Mouse (Mus musculus): ENCODE results near the gene Dhx16.

Gene Dhx16

DNA sequence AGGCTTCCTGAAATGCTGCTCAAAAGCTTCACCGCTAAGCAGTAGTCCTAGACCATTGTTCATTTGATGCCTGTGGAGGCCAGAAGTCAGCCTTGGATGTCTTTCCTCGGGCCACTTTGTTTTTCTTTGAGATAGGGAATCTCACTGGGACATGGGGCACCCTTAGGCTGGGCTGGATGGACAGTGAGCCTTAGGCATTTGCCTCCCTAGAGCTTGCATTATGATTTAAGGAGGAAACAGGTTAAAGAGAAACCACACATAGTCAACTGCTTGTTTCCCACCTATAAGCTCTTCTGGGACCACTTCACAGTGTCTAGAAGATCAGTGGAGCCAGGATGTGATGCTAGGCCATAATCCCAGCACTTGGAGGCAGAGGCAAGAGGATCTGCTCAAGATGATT, 19.8 kb upstream of the Dhx16 start:
- no peak for DNase-seq (ENCODE audit: low spot score in 2 of 2)

DNA sequence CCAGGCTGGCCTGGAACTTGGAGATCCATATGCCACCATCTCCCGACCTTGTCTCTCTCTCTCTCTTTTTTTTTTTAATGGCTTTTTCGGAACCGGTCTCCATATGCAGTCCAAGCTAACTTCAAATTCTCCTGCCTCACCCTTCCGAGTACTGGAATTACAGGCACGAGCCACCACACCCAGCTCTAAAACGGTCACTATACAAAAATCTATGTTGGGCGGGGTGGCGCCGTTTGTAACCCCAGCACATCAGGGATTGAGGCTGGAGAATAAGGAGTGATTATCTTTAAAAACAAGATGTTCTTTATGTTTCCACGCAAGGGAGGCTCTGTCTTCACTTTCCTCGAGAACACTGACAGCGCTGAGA, 18.8 kb upstream of the Dhx16 start:
- no peak for DNase-seq (ENCODE audit: low spot score in 2 of 2)

DNA sequence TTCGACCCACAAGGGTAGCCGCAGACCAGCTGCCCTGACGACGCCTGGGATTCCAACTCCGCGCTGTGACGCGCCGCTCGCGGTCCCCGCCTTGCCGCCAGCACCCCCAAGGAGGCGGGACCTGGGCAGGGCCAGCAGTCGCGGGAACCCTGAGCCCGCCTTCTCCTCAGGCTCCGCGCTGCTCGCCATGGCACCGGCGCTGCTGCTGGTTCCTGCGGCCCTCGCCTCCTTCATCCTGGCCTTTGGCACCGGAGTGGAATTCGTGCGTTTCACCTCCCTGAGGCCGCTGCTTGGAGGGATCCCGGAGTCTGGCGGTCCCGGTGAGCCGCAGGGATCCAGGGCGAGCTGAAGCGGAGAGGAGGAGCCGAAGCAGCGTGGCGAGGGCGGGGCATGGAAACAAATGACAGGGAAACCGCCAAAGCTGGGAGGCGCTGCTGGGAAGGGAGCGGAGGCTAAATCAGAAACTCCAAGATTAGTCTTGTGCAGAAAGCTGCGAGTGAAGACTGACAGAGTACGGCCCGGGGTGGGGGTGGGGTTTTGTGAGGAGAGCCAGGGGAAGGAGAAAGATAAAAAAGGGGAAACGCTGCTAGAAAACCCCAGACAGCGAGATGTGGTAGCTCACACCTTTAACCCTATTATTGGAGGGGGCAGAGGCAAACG, 18.3 kb upstream of the Dhx16 start, which contains the start of gene Nrm:
TSS of gene Nrm (plus strand) at position 121 of the 660 bp plus-strand sequence.
- peak; percentile 89 to 94 for DNase-seq (ENCODE audit: low spot score in 2 of 2)

DNA sequence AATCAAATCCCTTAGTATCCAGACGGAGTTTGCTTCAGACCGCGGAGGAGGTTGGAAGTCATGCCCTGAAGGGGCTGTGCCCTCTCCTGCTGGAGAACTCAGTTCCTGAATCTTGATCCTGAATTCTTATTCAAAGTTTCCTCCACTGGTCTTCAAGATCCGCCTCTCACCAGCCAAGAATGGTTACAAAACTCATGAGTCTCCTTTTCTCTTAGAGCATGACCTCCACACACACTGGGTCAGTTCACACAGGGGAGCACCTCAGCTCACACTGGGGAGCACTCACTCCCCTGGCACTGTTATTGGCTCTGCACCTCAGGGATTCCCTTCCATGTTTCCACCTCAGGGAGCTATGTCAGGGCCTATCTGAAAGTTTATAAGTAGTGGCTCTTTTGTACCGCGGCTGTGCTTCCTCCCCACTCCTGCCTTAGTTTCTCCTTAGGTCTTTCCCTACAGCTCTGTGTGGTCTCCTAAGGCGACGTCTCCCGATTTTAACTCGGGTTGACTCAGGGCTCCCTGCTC, 14.7 kb upstream of the Dhx16 start:
- DNase-seq (ENCODE audit: low spot score in 2 of 2), result no peak

DNA sequence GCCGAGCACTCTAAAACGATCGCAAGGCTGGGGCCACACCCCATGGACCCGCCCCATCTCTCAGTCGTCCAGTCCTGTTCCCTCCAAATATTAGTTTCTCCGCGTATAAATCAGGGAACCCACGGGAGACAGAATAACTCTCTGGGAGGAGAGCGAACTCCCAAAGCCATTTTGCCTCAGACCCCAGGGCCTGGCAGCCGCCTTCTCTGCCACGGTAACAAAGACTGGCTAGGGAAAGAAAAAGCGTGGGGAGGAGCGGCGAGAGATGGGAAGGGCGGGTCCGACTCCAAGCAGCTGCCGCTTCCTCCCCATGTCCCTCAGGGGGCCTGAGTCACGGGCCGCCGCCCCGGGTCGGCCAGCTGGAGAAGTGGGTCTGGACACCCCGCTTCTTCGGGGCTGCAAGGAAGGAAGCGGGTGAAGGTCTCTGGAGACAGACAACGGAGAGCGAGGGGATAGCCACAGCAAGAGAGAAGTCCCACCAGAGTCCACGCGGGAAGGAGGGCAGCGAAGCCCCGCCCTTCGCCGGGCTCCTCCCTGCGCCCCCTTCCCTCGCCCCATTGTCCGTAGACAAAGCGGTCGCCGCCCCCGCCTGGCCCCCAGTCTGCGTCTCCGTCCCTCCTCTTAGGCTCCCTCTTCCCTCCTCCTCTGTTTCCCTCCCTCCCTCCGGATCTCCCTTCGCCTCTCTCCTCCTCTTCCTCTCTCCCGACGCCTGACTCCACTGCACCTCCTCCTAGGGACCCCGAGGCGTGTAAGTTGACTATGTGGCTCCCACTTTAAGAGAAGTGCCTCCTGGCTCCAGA, 13.9 kb upstream of the Dhx16 start, which contains the start of gene Ppp1r18:
TSS of gene Ppp1r18 (plus strand) at position 113 of the 800 bp plus-strand sequence.
- peak; percentile 60 to 74 for DNase-seq (ENCODE audit: low spot score in 2 of 2)

DNA sequence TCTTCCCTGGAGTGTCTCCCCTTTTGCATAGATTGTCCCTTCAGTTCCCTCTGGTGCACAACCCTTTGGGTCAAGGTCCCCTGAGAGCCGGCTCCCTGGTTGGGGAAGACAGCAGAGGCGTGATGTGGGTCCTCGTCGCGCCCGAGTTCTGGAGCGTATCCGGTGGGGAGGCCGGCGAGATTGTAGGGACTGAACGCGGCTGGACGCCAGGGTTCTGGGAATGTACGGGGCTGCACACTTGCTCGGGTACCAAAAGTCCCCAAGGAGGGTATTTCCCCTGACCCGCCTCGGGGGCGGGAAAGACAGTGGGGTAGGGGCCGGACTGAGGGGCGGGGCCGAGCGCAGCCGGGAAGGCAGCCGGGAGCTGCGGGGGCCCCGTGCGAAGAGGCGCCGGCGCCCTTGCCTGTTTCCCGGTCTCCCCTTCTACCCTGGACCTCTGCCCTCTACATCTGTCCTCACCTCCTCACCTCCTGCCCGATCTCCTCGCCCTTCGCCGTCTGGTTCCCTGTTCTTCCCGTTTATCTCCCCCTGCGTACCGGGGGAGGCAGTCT, 13.3 kb upstream of the Dhx16 start:
- peak in 1 of 2 experiments; percentile 58 for DNase-seq (ENCODE audit: low spot score in 2 of 2)

DNA sequence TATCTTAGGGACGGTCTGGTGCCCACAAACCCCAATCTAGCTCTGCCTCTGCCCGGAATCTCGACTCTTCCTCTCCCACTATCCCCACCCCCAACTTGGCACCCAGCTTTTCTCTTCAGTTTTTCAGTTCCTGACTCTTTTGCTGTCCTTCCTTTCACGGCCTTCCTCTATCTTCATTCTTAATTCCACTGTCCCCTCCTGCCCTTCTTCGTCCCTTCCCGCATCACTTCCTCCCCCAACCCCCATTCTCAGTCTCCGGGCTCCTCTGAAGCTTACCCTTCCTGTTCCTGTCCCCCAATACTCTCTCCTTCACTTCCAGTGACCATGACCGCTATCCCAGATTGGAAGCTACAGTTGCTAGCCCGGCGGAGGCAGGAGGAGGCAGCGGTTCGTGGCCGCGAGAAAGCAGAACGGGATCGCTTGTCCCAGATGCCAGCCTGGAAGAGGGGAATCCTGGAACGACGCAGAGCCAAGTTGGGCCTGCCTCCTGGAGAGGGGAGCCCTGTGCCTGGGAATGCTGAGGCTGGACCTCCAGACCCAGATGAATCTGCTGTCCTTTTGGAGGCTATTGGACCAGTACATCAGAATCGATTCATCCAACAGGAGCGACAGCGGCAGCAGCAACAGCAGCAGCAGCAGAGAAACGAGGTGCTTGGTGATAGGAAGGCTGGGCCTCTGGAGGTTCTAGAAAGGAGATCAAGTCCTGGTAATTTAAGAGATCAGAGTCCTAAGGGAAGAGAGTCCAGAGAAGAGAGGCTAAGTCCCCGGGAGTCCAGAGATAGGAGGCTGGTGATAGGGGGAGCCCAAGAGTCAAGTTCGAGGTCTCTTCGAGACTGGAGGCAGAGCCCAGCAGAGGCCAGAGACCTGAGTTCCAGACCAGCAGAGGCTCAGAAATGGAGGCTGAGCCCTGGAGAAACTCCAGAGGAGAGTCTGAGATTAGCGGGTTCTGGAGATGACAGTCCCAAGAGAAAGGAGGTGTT, 12.4 kb upstream of the Dhx16 start:
- peak; percentile 59 to 76 for DNase-seq (ENCODE audit: low spot score in 2 of 2)

DNA sequence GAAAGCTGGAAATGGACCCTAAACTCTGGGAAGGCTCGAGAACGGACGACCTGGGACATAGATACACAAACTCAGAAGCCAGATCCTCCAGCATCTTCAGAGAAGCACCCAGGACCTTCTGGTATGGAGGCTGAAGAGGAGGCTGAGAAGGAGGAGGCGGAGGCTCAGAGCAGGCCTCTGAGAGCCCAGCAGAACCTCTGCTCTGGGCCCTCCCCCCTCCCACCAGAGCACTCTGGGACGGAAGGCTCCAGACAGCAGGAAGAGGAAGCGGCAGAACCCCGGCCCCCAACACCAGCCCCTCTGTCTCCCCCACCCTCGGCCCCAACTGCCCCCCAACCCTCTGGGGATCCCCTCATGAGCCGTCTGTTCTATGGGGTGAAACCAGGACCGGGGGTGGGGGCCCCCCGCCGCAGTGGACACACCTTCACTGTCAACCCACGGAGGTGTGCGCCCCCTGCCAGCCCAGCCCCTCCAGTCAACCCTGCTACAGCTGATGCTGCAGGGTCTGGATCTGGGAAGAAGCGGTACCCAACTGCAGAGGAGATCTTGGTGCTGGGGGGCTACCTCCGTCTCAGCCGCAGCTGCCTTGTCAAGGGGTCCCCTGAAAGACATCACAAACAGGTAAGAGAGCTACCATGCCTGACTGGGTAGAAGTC, 11.3 kb upstream of the Dhx16 start:
- peak; percentile 39 to 58 for DNase-seq (ENCODE audit: low spot score in 2 of 2)

DNA sequence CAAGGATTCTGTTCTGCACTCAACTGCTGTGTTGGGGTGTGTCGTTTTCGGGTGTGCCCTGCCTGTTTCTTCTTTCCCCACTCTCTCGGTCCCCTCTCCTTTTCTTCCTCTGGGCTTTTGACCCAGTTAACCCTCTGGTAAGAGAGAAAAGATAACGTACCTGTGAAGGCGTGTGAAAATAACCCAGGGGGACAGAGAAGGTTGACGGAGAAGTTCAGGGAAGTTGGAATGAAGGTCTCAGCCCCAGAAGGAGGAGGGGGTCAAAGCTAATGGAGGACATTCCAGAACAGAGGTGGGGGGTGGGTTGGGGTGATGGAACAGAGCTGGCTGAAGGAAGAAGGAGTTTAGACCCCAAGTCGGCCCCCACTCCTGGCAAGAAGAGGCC, 10.7 kb upstream of the Dhx16 start:
- no peak for DNase-seq (ENCODE audit: low spot score in 2 of 2)

DNA sequence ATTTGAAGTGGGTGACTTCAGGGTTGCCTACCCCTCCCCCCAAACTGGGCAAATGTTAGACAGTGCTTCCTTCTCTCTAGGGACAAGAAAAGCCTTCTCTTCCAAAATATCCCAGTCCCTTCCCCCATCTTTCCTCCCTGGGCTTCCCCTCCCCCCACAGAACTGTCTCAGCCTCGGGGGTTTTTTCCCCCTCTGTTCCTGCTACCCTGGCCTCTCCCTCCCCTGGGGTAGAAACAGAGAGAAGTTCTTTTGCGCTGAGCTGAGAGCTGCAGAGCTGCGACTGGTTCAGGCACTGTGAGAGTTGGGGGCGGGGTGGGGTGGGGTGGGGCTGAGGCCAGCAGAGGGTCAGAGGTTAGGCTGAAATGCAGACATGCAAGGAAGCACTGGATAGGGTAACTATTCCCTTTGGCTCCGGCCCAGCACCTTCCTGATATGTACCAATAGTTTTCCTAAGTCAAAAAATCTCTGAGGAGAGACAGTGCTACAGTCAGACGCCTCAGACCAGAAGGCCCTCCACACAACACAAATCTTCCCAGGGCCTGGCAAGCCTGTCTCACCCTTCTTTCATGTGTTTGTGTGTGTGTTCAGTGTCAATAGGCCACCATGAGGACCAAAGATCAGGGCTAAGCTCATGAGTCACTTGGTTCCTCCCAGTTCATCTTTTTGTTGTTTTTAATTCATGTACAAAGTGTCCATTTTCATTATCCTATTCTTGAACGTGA, 10.1 kb upstream of the Dhx16 start:
- DNase-seq (ENCODE audit: low spot score in 2 of 2), result no peak

DNA sequence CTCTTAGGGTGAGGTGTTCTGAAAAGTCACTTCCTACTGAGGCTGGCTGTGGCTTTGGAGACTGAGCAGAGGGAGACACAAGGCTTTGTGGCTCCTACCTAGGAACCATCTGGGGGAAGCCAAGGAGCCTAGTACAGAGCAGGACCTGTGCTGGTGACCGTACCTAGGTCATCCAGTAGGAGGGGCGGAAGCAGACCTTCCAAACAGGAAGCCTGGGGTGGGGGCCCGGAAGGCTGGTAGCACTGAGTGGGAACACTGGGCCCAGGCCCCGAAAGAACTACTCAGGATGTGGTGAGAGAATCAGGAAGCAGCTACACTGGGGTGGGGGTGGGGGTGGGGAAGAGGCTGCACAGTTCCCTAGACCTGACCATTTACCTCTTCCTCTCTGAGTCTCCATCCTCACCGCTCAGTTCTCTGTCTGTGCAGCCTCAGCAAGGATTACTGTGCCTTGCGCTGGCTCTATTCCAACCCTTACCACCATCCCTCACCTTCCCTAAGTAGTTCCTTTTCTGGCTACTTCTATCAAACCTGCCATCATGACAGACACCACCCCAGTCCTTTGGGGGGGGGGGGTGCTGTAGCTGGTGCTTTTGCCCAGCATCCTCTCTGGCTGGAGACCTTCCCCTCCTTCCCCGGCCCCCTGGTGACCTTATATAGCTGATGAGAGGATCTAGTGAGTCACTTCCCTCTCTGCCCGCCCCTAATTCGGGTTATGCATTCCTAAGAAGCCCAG, 9.3 kb upstream of the Dhx16 start:
- DNase-seq (ENCODE audit: low spot score in 2 of 2), result peak; percentile 51 to 72

DNA sequence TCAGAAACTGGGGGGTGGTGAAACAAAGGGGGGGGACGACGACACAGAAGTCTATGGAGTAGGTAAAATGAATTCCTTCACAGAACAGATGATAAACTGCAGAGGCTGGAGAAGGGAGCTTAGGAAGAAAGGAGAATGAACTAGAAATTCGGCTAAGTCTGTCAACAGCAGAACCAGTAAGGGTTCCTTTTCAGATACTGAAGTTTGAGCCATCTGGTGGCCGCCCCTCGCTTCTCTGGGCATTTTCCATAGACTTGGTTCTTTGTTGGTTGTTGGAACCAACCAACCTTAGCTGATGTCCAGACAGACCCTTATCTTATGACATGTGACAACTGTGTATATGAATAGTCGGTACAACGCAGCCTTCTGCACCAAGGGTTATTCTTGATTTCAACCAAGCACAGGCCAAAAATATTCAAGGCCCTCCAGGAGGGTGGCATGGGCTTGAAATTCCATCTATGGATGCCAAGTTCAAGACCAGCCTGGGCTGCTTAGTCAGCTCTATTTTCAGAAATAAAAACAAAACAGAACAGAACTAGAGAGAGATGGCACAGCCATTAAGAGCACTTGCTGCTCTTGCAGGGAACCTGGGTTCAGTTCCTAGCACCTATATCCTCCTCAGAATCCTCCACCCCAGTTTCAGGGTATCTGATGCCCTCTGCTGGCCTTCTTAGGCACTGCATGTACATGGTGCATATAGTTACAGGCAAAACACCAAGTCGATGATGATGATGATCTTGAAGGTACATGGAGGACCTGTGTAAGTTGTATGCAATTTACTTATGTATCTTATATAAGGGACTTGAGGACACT, 8.5 kb upstream of the Dhx16 start:
- peak; percentile 38 to 74 for DNase-seq (ENCODE audit: low spot score in 2 of 2)

DNA sequence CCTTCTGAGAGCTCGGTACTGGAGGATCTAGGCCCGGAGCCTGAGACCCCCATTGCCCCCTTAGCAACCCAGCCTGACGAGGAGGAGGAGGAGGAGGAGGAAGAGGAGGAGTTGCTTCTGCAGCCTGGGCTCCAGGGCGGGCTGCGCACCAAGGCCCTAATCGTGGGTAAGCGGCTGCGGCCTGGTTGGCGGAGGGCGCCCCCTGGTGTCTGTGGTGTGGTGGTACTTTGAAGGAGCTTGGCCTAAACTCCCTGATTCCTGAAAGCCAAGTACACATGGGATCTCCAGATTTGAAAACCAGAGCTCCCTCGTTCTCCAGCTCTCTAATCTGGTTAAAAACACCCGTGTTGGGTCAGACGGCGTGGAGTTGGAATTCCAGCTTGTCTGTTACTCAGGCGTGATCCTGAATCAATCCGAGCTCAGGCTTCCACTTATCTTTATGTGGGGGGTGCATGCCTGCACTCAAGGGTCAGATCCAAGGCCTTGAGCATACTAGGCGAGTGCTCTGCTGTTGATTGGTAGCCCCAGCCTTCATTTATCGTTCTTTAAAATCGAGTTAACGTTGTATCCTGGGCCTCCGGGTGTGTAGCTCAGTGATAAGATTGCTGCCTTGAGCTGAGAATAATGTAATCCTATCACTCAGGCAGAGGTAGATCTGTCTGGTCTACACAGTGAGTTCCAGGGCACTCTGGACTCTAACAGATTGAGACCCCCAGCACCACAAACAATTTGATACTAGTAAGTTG, 5.7 kb upstream of the Dhx16 start:
- peak; percentile 87 to 94 for DNase-seq (ENCODE audit: low spot score in 2 of 2)

DNA sequence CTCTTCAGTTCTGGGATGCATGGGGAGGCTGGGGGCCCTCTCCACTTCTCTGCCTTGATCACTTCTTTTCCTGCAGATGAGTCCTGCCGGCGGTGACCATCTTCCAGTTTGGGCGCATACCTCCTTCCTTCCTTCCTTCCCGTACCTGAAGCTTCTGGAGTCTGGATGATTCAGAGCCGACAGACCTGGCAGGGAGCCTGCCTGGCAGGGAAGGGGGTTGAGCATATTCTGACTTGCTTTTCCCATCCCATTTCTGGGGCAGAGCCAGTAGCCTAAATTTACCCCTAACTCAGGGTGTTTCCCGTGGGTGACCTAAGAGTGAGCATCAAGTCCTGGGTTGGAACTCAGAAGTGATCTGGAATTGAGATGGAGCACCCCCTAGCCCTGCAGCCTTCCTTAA, 4.9 kb upstream of the Dhx16 start:
- DNase-seq (ENCODE audit: low spot score in 2 of 2), result no peak

DNA sequence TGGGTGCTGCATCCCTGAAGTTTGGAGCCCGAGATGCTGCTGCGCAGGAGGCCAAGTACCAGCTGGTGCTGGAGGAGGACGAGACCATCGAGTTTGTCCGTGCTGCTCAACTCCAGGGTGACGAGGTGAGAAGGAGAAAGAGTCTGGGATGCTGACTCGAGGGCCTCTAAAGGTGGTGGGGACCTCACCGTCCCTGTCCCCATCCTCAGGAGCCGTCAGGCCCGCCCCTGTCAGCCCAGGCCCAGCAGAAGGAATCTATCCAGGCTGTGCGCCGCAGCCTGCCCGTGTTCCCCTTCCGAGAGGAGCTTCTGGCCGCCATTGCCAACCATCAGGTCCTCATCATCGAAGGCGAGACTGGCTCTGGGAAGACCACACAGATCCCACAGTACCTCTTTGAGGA, 3.3 kb downstream of the Dhx16 start:
- DNase-seq (ENCODE audit: low spot score in 2 of 2), result no peak

DNA sequence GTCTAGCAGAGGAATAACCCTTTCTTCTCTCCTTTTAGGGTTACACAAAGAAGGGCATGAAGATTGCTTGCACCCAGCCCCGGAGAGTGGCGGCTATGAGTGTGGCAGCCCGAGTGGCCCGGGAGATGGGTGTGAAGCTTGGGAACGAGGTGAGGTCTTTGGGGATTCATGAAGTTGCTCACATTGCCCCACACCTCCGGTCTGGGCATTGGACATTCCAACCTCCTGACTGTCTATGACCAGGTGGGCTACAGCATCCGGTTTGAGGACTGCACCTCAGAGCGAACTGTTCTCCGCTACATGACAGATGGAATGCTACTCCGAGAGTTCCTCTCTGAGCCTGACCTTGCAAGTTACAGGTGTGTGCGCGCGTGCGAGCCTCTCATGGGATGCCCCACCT, 4.2 kb downstream of the Dhx16 start:
- DNase-seq (ENCODE audit: low spot score in 2 of 2), result no peak

DNA sequence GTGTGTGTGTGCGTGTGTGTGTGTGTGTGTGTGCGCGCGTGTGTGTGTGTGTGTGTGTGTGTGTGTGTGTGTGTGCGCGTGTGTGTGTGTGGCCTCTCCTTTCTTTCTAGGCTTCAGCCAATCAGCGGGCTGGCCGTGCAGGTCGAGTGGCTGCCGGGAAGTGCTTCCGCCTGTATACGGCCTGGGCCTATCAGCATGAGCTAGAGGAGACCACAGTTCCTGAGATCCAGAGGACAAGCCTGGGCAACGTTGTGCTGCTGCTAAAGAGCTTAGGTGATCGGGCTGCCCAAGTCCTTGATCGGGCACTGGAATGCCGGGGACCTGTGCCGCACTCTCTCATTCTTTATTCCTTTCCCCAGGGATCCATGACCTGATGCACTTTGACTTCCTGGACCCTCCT, 8.1 kb downstream of the Dhx16 start:
- no peak for DNase-seq (ENCODE audit: low spot score in 2 of 2)

Data from spleen, postnatal 10 days (tissue).